Mouse (Mus musculus) natural killer cell, adult 2 months (primary cell): Measurements from ENCODE around the gene Ttc3.
"Not testable (repeated sequence)": the region's sequence is repeated elsewhere in the genome, so short reads cannot be mapped to it uniquely, and the experiment has no call there.

Source experiments
- DNase-seq, 2 experiments: peaks; one replicate each; pipeline ENCODE4 v3.0.0; 2022; ENCODE audit warnings: low spot score in 2 of 2

Gene Ttc3

DNA sequence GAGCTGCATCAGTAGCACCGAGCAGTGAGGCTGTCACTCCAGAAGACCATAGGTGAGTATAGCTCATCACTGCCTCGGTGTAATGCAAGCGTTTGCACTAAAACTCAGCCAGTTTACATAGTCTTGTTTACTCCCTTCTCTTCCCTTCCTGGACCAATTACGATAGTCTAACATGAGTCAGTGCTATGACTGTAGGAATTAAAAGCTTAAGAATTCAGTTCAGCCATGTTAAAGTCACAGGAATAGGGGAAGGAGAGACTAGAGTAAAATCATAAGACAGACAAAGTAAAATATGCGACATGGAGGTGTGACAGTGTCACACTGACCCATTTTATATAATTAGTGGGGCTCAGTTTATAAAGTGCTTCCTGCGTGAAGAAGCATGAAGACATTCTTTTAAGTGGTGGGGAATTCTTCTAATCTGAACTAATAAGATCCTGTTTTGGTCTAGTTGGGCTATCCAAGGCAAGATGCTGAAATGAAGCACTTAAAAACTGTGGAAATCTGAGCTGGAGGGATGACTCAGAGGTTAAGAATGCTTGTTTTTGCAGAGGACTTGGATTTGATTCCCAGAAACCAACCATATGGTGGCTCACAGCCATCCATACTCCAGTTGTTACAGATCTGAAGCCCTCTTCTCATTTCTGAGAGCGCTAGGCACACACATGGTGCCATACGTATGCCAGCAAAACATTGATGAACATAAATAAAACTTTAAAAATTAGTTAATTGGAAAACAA, 65.2 kb downstream of the Ttc3 start:
- no peak for DNase-seq

GRCm38 (mm10) chr16:94436801-94437200, 66.4 kb downstream of the Ttc3 start:
- no peak for DNase-seq

GRCm38 (mm10) chr16:94441361-94441760, 70.9 kb downstream of the Ttc3 start:
- no peak for DNase-seq

DNA sequence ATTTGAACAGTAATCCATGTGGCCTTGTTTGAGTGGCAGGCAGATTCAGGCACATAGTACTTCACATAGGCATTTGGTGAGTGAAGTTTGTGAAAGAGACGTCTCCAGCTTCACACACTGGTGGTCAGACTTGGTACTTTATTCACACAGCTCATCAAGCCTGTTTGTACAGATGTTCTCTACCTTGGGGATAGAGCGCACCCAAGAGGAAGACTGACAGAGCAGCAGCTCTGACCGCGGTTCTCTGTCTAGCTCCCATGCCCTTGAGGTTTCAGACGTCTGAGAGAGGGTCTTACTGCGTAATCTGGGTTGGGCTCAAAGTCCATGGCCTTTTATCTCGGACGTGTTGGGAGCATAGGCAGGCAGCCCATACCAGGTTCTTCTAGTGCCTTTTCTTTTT, 78.7 kb downstream of the Ttc3 start:
- DNase-seq, result no peak

- no peak for DNase-seq
These were observed 79.2 kb downstream of the Ttc3 start for GRCm38 (mm10) chr16:94449632-94450031.

DNA sequence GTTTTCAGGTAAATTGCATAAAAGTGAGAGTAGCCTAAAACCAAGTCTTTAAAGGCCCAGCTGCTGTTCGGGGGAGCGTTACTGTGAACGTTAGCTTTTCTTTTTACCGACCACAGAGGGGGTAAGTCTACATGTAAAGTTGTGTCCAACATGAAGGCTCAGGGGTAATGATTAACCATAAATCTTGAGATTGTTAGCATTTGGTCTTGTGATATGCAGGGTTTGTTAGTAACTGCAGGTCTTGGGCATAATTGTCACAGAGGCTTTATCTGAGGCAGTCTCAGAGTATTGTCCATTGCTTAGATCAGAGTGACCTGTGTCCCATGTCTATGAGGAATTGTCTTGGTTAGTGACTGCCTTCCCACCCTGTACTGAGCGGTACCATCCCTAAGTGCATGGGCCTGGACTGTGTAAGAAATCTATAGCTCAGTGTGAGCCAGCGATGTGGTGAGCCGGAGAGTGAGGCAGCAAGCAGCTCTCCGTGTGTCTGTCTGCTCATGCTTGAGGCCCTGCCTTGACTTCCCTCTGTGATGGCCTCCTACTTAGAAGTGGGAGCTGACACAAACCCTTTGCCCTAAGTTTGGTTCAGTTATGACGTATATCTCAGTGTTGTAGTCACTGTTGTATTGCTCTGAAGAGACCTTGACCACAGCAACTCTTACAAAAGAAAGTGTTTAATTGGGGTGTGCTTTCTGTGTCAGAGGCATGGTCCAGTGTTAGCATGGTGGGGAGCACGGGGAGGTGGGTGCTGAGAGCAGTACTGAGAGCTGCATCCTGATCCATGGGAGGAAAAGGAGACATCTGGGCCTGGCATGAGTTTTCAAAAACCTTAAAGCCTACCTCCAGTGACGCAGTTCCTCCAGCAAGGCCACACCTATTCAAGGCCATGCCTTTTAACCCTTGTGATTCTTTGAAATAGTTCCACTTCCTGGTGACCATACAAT, 81.4 kb downstream of the Ttc3 start:
- DNase-seq, result no peak

- DNase-seq, result no peak
These were observed 82.3 kb downstream of the Ttc3 start for GRCm38 (mm10) chr16:94452768-94453167.

DNA sequence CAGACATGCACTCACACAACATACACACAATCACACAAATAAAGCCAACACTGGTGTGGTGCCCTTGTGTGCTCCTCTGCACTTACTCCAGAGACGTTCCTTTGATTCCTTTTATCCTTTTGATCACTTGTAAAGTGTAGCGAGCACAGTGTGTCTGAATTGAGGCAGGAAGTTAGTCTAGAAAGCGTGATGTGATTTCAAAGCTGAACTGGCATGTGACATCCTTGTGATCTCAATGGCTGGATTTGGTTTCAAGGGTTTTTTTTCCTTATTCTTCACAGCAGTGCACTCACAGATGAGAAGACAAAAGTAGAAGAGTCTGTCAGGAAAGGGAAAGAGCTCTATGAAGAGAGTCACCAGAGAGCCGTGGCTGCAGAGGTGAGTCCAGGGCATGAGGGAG, 83.7 kb downstream of the Ttc3 start:
- no peak for DNase-seq

- no peak for DNase-seq
These were observed 93.6 kb downstream of the Ttc3 start for GRCm38 (mm10) chr16:94464067-94464466.

- DNase-seq, result no peak
These were observed 95.5 kb downstream of the Ttc3 start for GRCm38 (mm10) chr16:94465900-94466299.

DNA sequence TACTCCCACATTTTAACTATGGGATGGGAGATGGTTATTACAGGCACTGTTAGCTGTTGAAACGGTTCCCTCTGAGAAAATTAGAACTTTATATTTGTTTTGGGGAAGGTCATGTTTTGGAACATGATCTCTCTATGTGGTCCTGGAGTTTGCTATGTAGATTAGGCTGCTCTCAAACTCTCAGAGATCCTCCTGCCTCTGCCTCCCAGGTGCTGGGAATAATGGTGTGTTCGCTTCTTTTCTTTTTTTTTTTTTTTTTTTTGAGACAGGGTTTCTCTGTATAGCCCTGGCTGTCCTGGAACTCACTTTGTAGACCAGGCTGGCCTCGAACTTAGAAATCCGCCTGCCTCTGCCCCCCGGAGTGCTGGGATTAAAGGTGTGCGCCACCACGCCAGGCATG, 95.9 kb downstream of the Ttc3 start:
- DNase-seq, result not testable (repeated sequence)

GRCm38 (mm10) chr16:94467337-94468055, 97.1 kb downstream of the Ttc3 start:
- no peak for DNase-seq

DNA sequence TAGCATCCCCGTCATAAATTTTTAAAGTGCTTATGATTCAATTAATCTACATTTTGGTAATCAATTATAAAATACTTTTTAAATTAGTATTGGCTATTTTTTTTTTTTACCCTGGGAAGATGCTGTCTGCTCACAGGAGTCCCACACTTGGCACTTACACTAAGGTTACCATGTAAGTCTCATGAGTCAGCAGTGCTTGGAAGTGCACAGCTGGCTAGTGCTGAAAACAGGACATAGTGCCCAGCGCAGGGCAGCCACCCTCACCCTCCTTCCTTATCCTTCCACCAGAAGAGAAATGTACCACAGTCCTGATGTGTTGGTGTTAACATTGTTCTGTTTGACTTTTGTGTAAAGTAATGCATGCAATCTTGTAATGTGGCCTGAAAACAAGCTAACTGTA, 98.0 kb downstream of the Ttc3 start:
- no peak for DNase-seq

DNA sequence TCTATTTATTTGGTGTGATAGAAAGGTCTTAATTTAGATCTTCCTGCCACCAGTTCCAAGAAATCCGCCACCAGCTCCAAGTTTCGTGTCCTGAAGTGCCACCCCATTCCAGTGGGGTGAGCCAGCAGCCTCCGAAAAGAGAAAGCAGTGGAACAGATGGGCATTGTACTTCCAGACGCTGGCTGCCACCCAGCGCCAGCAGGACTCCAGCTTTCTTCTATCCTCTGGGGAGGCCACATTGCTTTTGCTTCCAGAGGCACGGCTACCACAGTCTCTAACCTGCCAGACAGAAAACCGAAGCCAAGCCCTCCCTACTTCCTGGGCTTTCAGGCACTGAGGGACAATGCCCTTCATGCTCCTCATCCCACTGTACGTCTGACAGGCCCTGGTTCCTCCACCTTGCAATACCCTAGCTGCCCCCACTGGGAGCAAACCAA, 102.1 kb downstream of the Ttc3 start:
- DNase-seq, result no peak

- no peak for DNase-seq
These were observed 102.8 kb downstream of the Ttc3 start for GRCm38 (mm10) chr16:94473086-94473822.

- no peak for DNase-seq
These were observed 114.5 kb downstream of the Ttc3 start for GRCm38 (mm10) chr16:94484752-94485535.

DNA sequence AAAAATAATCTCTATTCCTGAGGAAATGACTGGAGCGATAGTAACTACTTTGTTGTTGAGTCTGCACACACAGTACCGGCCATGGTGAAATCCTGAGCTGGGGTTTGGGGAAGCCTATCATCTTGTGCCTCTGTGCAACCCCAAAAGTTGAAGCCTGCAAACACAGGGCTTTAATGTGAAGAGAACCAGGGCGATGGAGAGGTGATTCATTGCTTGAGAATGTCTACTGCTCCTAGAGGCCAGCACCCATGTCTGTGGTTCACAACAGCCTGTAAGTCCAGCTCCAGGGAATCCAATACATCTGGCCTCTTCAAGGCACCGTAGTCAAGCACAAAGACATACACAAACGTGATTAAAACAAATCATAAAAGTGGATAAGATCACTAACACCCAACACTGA, 116.9 kb downstream of the Ttc3 start:
- DNase-seq, result no peak

DNA sequence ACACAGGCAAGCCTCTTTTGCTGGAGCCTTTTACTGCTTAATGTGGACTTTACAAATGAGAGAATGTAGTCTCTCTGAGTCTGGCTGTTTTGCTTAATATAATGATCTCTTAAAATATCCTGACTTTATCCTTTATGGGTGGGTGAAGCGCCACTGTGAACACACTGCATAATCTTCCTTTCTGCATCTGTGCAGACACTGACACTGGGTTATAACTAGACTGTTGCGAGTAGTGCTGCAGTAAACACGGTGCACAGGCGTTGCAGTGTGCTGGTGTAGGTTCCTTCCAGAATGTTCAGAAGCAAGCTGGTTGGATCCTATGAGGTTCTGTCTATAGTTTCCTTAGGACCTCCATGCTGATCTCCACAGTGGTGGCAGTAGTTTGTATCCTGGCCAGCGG, 118.9 kb downstream of the Ttc3 start:
- DNase-seq, result no peak

GRCm38 (mm10) chr16:94497176-94497575, 126.8 kb downstream of the Ttc3 start:
- DNase-seq, result not testable (repeated sequence)

- DNase-seq, result no peak
These were observed 127.5 kb downstream of the Ttc3 start for GRCm38 (mm10) chr16:94497911-94498310.

DNA sequence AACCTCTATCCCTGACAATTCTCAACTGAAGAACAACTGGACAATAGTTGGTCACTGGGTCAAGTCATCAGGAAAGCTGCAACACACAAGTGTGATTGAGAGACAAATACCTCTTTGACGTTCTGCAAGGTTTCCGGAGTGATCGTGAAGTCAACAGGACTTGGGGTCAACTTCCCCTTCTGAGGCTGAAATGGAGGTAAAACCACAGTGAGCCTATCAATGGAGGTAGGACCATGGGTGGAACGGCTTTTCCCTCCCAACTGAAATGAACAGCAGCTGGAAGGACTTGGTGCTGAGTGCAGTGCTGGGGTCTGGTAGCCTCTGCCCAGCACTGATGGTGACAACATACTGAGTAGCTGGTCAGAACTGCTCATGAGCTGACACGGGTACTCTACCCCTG, 133.8 kb downstream of the Ttc3 start:
- no peak for DNase-seq
